Mouse (Mus musculus) megakaryocyte, embryonic 14.5 days (primary cell): ENCODE measurements around the gene Magi3.

Source experiments
- FLI1 ChIP-seq: IDR thresholded peaks from 2 replicates; pipeline ENCODE4 v1.6.1; 2012; ENCODE audit warnings: low read length, inconsistent platforms, mixed read lengths
- GATA1 ChIP-seq: IDR thresholded peaks from 3 replicates; pipeline ENCODE4 v1.6.1; 2012; ENCODE audit warnings: mixed read lengths, low read length, inconsistent platforms, borderline replicate concordance

- TF ChIP-seq GATA1 (no peak), FLI1 (no peak)
Observed at GRCm38 (mm10) chr3:104007479-104007878, 212.7 kb downstream of the Magi3 start.
